Mouse (Mus musculus) hematopoietic stem cell, adult 5-6 weeks (primary cell): Measurements from ENCODE around the gene Lnx2. TPM values are rescaled to one million over a fixed set of nuclear protein-coding genes. Genes with fewer than 3 reads are reported as not detected.

Experiments used
- total RNA-seq: library from RNA; stranded (forward); fragments of 172-1452, 232-1000 nt; gene quantifications from 2 replicates; pipeline ENCODE4 v1.2.3, GENCODE M21; 2017

Lnx2 gene
- total RNA-seq, 1 experiment from 2014 or later: 3.6 TPM

Other genes with a start within 250 kb of the Lnx2 start
- 2,651 and 2,978 TPM in 2 replicates for gene Rpl21, start 243.7 kb downstream of the Lnx2 start, total RNA-seq
- gene Rasl11a, start 231.5 kb downstream of the Lnx2 start, total RNA-seq: 1.5 and 16.3 TPM in 2 replicates
- 144 and 155 TPM in 2 replicates for gene Gtf3a, start 127.9 kb downstream of the Lnx2 start, total RNA-seq
- gene Mtif3, start 112.8 kb downstream of the Lnx2 start, total RNA-seq: 17.1 and 23.7 TPM in 2 replicates
- 105 and 120 TPM in 2 replicates for gene Polr1d, start 464 bp upstream of the Lnx2 start, total RNA-seq
- not detected in 2 replicates for gene Gsx1, start 112.1 kb upstream of the Lnx2 start, total RNA-seq
- not detected in 2 replicates for gene Pdx1, start 193.4 kb upstream of the Lnx2 start, total RNA-seq
- gene Cdx2, start 230.7 kb upstream of the Lnx2 start, total RNA-seq: 0.74 TPM in 1 of 2 replicates, not detected in the other
- not detected in 2 replicates for gene Urad, start 245.9 kb upstream of the Lnx2 start, total RNA-seq